8 mouse cellular contexts compared by ENCODE assay signal in the genomic region with DNA sequence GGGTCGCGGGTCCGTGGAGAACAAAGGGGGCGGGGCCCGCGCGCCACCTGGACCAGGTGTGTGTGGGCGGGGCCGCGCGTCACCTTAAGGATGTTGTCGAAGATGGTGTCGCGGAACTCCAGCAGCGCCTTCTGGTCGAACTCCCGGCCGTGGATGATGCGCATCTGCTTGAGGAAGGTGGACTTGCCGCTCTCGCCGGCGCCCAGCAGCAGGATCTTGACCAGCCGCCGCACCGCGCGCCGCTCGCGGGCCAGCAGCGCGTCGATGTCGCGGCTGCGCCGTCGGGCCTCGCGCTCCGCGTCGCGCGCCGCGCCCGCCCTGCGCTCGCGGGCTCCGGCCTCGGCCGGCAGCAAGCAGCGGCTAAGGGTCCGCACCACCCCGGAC. TPM values are rescaled to one million over a fixed set of nuclear protein-coding genes. Genes with fewer than 3 reads are reported as not detected.
DNase-seq lines count a peak whose midpoint lies in the region; ATAC-seq and TF ChIP-seq lines count a peak whose summit lies in the region.

No protein-coding gene starts in this region.

- peak overlapping the region; percentile 87 for H3K9ac ChIP-seq in heart, embryonic 11.5 days (ENCODE audit: low read depth, low read length)
- peak overlapping the region; percentile 83 for H3K9ac ChIP-seq in kidney, postnatal 0 days (ENCODE audit: low read depth, low read length)
- H3K9ac ChIP-seq in lung, postnatal 0 days (replicated peaks; ENCODE audit: low read depth) = peak overlapping the region; percentile 78

- TF ChIP-seq EP300 in lung, postnatal 0 days (IDR thresholded peaks at IDR 0.05) = no peak

- 0 out of 2 replicates have a peak, but pooled peaks cover 2% of the 10 kb centered on the region for H3K36me3 ChIP-seq in heart, embryonic 11.5 days (ENCODE audit: control insufficient read depth, insufficient read depth, low read length)
- H3K36me3 ChIP-seq in kidney, postnatal 0 days (ENCODE audit: insufficient read depth, low read length) = no peaks in the 10 kb centered on the region
- no peaks in the 10 kb centered on the region for H3K36me3 ChIP-seq in lung, postnatal 0 days (ENCODE audit: insufficient read depth, low read length)
- H3K36me3 ChIP-seq in small intestine, adult 2 months (ENCODE audit: control insufficient read depth, insufficient read depth, low read length) = no peaks in the 10 kb centered on the region

- peak overlapping the region; percentile 84 for H3K27ac ChIP-seq in layer of hippocampus, adult 2 months
- peak overlapping the region; percentile 75 for H3K27ac ChIP-seq in heart, embryonic 11.5 days (ENCODE audit: low read depth, low read length)
- H3K27ac ChIP-seq in kidney, postnatal 0 days = peak overlapping the region; percentile 80
- peak overlapping the region; percentile 88 for H3K27ac ChIP-seq in lung, postnatal 0 days (ENCODE audit: low read length)
- H3K27ac ChIP-seq in small intestine, adult 2 months (ENCODE audit: insufficient read depth, low read depth, low read length) = peak overlapping the region; percentile 50; the same call in 1 of the 2 replicates

- H3K4me2 ChIP-seq in heart, embryonic 11.5 days = peak overlapping the region; percentile 91
- H3K4me2 ChIP-seq in kidney, postnatal 0 days (ENCODE audit: low read length) = peak overlapping the region; percentile 83
- H3K4me2 ChIP-seq in lung, postnatal 0 days (replicated peaks; ENCODE audit: low read depth, low read length) = peak overlapping the region; percentile 92

- H3K27me3 ChIP-seq in heart, embryonic 11.5 days (ENCODE audit: control insufficient read depth, insufficient read depth, low read length) = no peaks in the 10 kb centered on the region
- no peaks in the 10 kb centered on the region for H3K27me3 ChIP-seq in kidney, postnatal 0 days (ENCODE audit: insufficient read depth, low read length)
- no peaks in the 10 kb centered on the region for H3K27me3 ChIP-seq in lung, postnatal 0 days (replicated peaks; ENCODE audit: insufficient read depth, low read length)
- no peaks in the 10 kb centered on the region for H3K27me3 ChIP-seq in small intestine, adult 2 months (ENCODE audit: control insufficient read depth, insufficient read depth, low read length)

- peak; percentile 29 for ATAC-seq in heart, embryonic 11.5 days (replicated peaks; ENCODE audit: insufficient number of reproducible peaks, low FRiP score, low TSS enrichment)
- ATAC-seq in kidney, postnatal 0 days (replicated peaks; ENCODE audit: low FRiP score, low read depth) = no peak
- ATAC-seq in lung, postnatal 0 days = no peak

- WGBS in heart, embryonic 11.5 days (ENCODE audit: insufficient replicate concordance) = under 1% methylated on average over 57 of the region's 58 CpGs
- WGBS in kidney, postnatal 0 days = under 1% methylated on average over 41 of the region's 58 CpGs
- under 1% methylated on average over 27 of the region's 58 CpGs for WGBS in lung, postnatal 0 days
- WGBS in small intestine, adult 2 months = under 1% methylated on average over 53 of the region's 58 CpGs

- DNase-seq in layer of hippocampus, adult 2 months (ENCODE audit: low spot score in 2 of 2) = no peak
- DNase-seq in layer of hippocampus, adult 9-10 months (ENCODE audit: low spot score) = no peak
- peak; percentile 46 for DNase-seq in cerebellum, adult 8-10 months
- DNase-seq in kidney, postnatal 0 days (ENCODE audit: low spot score) = peak; percentile 32
- DNase-seq in lung, postnatal 0 days (ENCODE audit: low spot score) = peak; percentile 56
- DNase-seq in ovary, postnatal 36 days (ENCODE audit: low spot score) = no peak

- no peak for TF ChIP-seq POLR2A in small intestine, adult 2 months (IDR thresholded peaks at IDR 0.05; ENCODE audit: low read depth, low read length)

- H3K4me3 ChIP-seq in layer of hippocampus, adult 2 months = peak overlapping the region; percentile 90
- H3K4me3 ChIP-seq in heart, embryonic 11.5 days (ENCODE audit: low read depth, low read length) = peak overlapping the region; percentile 87
- peak overlapping the region; percentile 66 for H3K4me3 ChIP-seq in kidney, postnatal 0 days (replicated peaks; ENCODE audit: low read depth, low read length)
- peak overlapping the region; percentile 78 for H3K4me3 ChIP-seq in lung, postnatal 0 days (ENCODE audit: low read depth, low read length)
- H3K4me3 ChIP-seq in small intestine, adult 2 months (ENCODE audit: low read depth, low read length) = peak overlapping the region; percentile 91

- H3K9me3 ChIP-seq in heart, embryonic 11.5 days (replicated peaks; ENCODE audit: control insufficient read depth, low read length) = no peaks in the 10 kb centered on the region
- H3K9me3 ChIP-seq in kidney, postnatal 0 days (replicated peaks; ENCODE audit: low read length) = no peaks in the 10 kb centered on the region
- H3K9me3 ChIP-seq in lung, postnatal 0 days (ENCODE audit: low read length) = no peaks in the 10 kb centered on the region

- peaks cover 26% of the 10 kb centered on the region for H3K4me1 ChIP-seq in heart, embryonic 11.5 days (ENCODE audit: control insufficient read depth, insufficient read depth, low read length)
- H3K4me1 ChIP-seq in kidney, postnatal 0 days (replicated peaks; ENCODE audit: insufficient read depth, low read length) = peaks cover 7% of the 10 kb centered on the region; the same call in 1 of the 2 replicates
- peaks cover 18% of the 10 kb centered on the region; the same call in 1 of the 2 replicates for H3K4me1 ChIP-seq in lung, postnatal 0 days (ENCODE audit: insufficient read depth, low read depth, low read length)
- H3K4me1 ChIP-seq in small intestine, adult 2 months (ENCODE audit: control insufficient read depth, insufficient read depth, insufficient read length, low read length) = peaks cover 3% of the 10 kb centered on the region; the same call in 1 of the 2 replicates

- no peak for TF ChIP-seq CTCF in layer of hippocampus, adult 2 months (conservative IDR thresholded peaks at IDR 0.05)
- no peak for TF ChIP-seq CTCF in kidney, postnatal 0 days (IDR thresholded peaks at IDR 0.05; ENCODE audit: low read depth)
- TF ChIP-seq CTCF in lung, postnatal 0 days (IDR thresholded peaks at IDR 0.05) = no peak
- no peak for TF ChIP-seq CTCF in small intestine, adult 2 months (IDR thresholded peaks at IDR 0.05; ENCODE audit: extremely low read depth, insufficient read length, insufficient replicate concordance, low read depth, low read length)

RNA-seq across cellular contexts. Expression of gene Gna12, which starts 0.3 kb away (rescaled TPM):
- 10 to 100 TPM; 78.3 to 80.5 TPM for total RNA-seq in layer of hippocampus, adult 2 months (2021)
- polyA plus RNA-seq in heart, embryonic 11.5 days (2014; fragmentation: Nextera tagmentation; extraction: Ambion mirVana) = 33.1 and 34.0 TPM in 2 replicates
- polyA plus RNA-seq in kidney, postnatal 0 days (2015; fragmentation: Nextera tagmentation; extraction: Ambion mirVana) = 28.1 and 48.8 TPM in 2 replicates
- 25.4 and 32.0 TPM in 2 replicates for polyA plus RNA-seq in lung, postnatal 0 days (2015; fragmentation: Nextera tagmentation; extraction: Ambion mirVana)
- 27.8 and 34.8 TPM in 2 replicates for polyA plus RNA-seq in small intestine, adult 2 months (2012; rRNA removed)

Comparison
In these comparisons a context has a peak if more than half of its experiments do, and no peak if none do; other contexts are left out.
1. DNase-seq: peak in cerebellum, adult 8-10 months (single experiment), kidney, postnatal 0 days (single experiment) and lung, postnatal 0 days (single experiment); none in layer of hippocampus, adult 2 months (0 of 2), layer of hippocampus, adult 9-10 months (single experiment) and ovary, postnatal 36 days (single experiment).
2. Peak in every context shown above with its lines, with median percentiles within 50 percentile points of each other: H3K27ac ChIP-seq, H3K4me3 ChIP-seq, H3K4me2 ChIP-seq and H3K9ac ChIP-seq.